Mouse (Mus musculus) forebrain, embryonic 11.5 days (tissue): ENCODE results near the gene Klf16. TPM values are rescaled to one million over a fixed set of nuclear protein-coding genes. Genes with fewer than 3 reads are reported as not detected.
A peak's percentile ranks its signal among the peaks of the same experiment; 100 is the strongest.

Experiments
- ATAC-seq: fragments of 200-750 bp; cut with Nextera tagmentation; replicated peaks from 2 replicates; pipeline ENCODE4 v1.8.0; 2017; ENCODE audit warnings: moderate TSS enrichment; ENCODE audit not compliant: low FRiP score
- DNase-seq: peaks from one replicate; pipeline ENCODE4 v3.0.0-alpha.2; 2017; ENCODE audit warnings: low spot score
- H3K27ac ChIP-seq: fragments of 300-500 bp; sonication (generic); 2 replicates; pipeline ENCODE4 v1.5.1; 2014; ENCODE audit warnings: low read depth, low read length
- H3K27me3 ChIP-seq: fragments of 300-500 bp; sonication (generic); 2 replicates; pipeline ENCODE4 v1.6.1; 2014; ENCODE audit warnings: mild to moderate bottlenecking, low read length, mixed read lengths; ENCODE audit not compliant: control insufficient read depth, insufficient read depth
- H3K36me3 ChIP-seq: fragments of 300-500 bp; sonication (generic); 2 replicates; pipeline ENCODE4 v1.6.1; 2014; ENCODE audit warnings: mild to moderate bottlenecking, low read length, moderate library complexity, mixed read lengths; ENCODE audit not compliant: control insufficient read depth, insufficient read depth
- H3K4me1 ChIP-seq: fragments of 300-500 bp; sonication (generic); replicated peaks from 2 replicates; pipeline ENCODE4 v1.6.1; 2014; ENCODE audit warnings: low read length, mixed read lengths; ENCODE audit not compliant: control insufficient read depth, insufficient read depth
- H3K4me2 ChIP-seq: fragments of 300-500 bp; sonication (generic); 2 replicates; pipeline ENCODE4 v1.6.1; 2014; ENCODE audit warnings: low read depth, mild to moderate bottlenecking, low read length, moderate library complexity, mixed read lengths; ENCODE audit not compliant: severe bottlenecking
- H3K4me3 ChIP-seq: fragments of 300-500 bp; sonication (generic); 2 replicates; pipeline ENCODE4 v1.5.1; 2014; ENCODE audit warnings: low read depth, low read length
- H3K9ac ChIP-seq: fragments of 300-500 bp; sonication (generic); 2 replicates; pipeline ENCODE4 v1.6.1; 2014; ENCODE audit warnings: low read length
- H3K9me3 ChIP-seq: fragments of 300-500 bp; sonication (generic); 2 replicates; pipeline ENCODE4 v1.6.1; 2016; ENCODE audit warnings: low read length, mixed read lengths; ENCODE audit not compliant: control insufficient read depth
- WGBS: fragments of 180-500 bp; shearing (Covaris S2); extraction: QIAGEN DNeasy Blood & Tissue Kit; methylation state at CpG from one replicate; pipeline ENCODE4 v1.1.7; 2014; 5-methylcytosine and 5-hydroxymethylcytosine counted together
- polyA plus RNA-seq: library from polyadenylated mRNA; unstranded; fragments of >200 nt; fragmentation: Nextera tagmentation; extraction: Ambion mirVana; gene quantifications from 2 replicates; pipeline ENCODE4 v1.2.1, GENCODE M21; 2014

Klf16 gene
- 5.9 and 7.7 TPM in 2 replicates for polyA plus RNA-seq

DNA sequence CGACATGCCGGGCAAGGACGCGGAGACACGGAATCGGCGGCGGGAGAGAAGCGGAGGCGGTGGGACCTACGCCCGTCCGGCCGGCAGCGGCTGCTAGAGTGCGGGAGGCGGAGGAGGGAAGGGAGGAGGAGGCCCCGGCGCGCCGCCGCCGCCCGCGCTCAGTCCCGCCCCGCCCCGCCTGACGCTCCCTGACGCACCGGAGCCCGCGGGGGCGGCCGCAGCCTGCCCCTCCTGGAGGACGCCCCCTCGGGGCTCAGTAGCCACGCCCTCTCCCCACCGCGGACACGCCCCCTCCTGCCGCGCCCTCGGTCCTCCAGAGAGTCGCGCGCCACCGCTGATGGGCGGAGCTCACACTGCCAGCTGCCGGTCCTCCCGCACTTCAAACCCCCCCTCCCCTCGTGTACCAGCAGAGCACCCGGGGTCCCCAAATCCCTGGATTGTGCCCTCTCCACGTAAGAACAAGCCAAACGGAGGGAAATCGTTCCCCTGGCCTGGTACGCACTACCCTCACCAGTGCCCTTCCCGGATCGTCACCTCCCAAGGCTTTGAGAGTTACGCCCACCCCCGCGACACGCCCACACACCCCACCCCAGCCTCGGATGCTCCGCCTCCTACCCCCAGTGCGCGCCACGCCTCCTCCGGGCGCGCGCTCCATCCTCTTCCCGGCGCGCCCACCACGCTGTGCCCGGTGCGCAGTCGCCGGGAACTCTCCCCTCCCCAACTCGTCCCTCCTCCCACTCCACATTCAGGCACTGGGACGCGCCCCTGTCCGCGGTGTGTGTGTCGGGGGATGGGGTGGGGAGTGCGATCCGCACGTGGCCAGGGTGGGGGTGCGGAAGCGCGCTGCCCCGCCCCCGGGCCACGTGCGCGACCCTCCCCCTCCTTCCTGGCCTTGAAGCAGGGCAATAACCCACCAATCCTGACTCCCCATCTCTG is at the start of gene Klf16:
TSS of gene Klf16 (minus strand) at position 127 of the 936 bp plus-strand sequence.
- peak within 1 kb of the TSS; percentile 72 for H3K4me3 ChIP-seq
- peaks cover 14% of the 10 kb centered on the region; the same call in 1 of the 2 replicates for H3K4me1 ChIP-seq
- H3K27ac ChIP-seq, result peak within 1 kb of the TSS; percentile 77
- H3K36me3 ChIP-seq, result no peaks in the 10 kb centered on the region
- H3K4me2 ChIP-seq, result peak within 1 kb of the TSS; percentile 94
- ATAC-seq (peak; percentile 84), DNase-seq (peak; percentile 99)
- H3K27me3 ChIP-seq, result no peaks in the 10 kb centered on the region
- H3K9ac ChIP-seq, result peak within 1 kb of the TSS; percentile 73
- no peaks in the 10 kb centered on the region for H3K9me3 ChIP-seq
- WGBS, result under 1% methylated on average over 69 of the region's 97 CpGs

GRCm38 (mm10) chr10:80625764-80626163 is 48.6 kb upstream of the Klf16 start:
- DNase-seq (no peak), ATAC-seq (no peak)
- H3K4me2 ChIP-seq, result no peak overlapping the region
- 94% methylated on average over 4 of the region's 4 CpGs for WGBS
- H3K36me3 ChIP-seq, result no peaks in the 10 kb centered on the region
- H3K9ac ChIP-seq, result no peak overlapping the region
- H3K27me3 ChIP-seq, result no peaks in the 10 kb centered on the region
- no peak overlapping the region for H3K27ac ChIP-seq
- H3K9me3 ChIP-seq, result no peaks in the 10 kb centered on the region
- H3K4me3 ChIP-seq, result no peak overlapping the region
- peaks cover 19% of the 10 kb centered on the region; the same call in 1 of the 2 replicates for H3K4me1 ChIP-seq

DNA sequence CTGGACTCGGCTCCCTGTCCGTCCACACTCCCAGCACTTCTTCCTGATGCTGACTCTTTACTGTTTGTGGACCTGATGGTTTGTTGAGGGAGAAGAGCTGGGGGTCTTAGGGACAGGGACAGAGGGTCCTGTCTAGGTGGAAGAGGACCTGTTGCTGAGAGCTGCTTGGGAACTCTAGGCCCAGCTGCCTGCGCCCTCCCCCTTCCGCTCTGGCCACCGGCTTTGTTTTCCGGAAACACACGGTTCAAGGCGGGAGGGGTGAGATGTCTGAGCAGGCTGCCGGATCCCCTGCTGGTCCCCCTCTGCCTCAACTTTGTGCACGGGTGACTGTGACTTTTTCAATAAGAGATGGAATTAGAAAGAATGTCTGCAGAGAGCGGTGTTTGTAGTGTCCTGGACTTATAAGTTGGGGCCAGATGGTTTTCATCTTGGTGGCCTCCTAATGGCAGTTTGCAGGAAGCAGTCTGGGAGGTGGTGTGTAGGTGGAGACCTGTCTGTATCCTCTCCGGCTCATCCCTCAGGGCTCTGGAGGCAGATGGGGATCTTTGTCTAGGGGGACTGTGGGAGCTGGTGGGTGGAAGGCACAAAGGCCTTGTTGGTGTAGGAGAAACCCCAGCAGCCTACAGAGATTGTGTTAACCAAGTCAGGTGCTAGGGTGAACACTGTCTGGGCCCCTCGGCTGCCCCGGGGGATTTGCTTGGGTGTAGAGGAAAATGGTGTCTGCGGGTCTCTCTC is 46.5 kb upstream of the Klf16 start:
- Histone ChIP-seq H3K36me3 (no peaks in the 10 kb centered on the region), H3K27ac (peak overlapping the region; percentile 37), H3K27me3 (no peaks in the 10 kb centered on the region), H3K9ac (peak overlapping the region; percentile 89), H3K4me3 (peak overlapping the region; percentile 84), H3K4me1 (peaks cover 19% of the 10 kb centered on the region; the same call in 1 of the 2 replicates), H3K4me2 (peak overlapping the region; percentile 64), H3K9me3 (no peaks in the 10 kb centered on the region)
- DNase-seq (peak; percentile 73), ATAC-seq (no peak)
- 17% methylated on average over 15 of the region's 15 CpGs for WGBS

DNA sequence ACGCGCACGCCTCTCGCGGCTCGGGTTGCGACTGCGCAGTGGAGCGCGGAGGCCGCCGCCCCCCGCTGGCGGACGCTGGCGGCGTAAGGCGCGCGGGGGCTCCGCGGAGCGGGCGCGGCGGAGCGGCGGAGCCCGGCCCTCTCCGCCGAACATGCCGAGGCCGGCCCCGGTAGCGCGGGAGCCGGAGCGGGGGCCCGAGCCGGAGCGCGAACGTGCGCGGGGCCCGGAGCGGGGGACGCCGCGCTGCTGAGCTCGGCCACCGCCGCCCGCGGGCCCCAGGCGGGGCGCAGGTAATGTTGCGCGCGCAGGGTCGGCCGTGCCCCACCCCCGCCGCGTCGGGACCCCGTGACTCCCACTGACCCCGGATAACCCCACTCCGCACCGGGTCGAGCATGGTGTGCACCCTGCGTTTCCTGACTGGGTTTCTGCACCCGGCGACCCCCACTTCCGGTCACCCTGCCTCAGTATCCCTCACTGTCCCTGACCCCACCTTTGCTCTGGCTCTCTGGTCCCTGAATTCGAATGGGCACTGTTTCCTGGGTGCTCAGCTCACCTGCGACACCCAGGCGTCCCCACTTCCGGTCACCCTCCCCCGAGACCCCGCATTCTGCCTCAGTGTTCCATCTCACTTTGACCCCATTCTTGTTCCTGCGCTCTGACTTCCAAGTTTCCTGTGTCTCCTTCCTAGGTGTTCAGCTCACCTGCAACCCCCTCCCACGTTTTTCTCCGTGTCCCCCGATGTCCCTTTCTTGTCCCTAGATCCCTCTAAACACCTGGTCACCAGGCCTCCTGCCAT is 45.7 kb upstream of the Klf16 start, which contains the start of gene Csnk1g2:
TSS of gene Csnk1g2 (plus strand) at position 178 of the 796 bp plus-strand sequence.
- Histone ChIP-seq H3K4me3 (peak within 1 kb of the TSS; percentile 84), H3K4me1 (peaks cover 19% of the 10 kb centered on the region; the same call in 1 of the 2 replicates), H3K36me3 (no peaks in the 10 kb centered on the region), H3K9me3 (no peaks in the 10 kb centered on the region), H3K9ac (peak within 1 kb of the TSS; percentile 89), H3K27me3 (no peaks in the 10 kb centered on the region), H3K27ac (peak within 1 kb of the TSS; percentile 91), H3K4me2 (peak within 1 kb of the TSS; percentile 64)
- ATAC-seq (no peak; the same call in 1 of the 2 replicates), DNase-seq (peak; percentile 79)
- 1% methylated on average over 74 of the region's 85 CpGs for WGBS

GRCm38 (mm10) chr10:80621940-80622660 is 45.0 kb upstream of the Klf16 start:
- Histone ChIP-seq H3K27ac (peak overlapping the region; percentile 91), H3K9ac (peak overlapping the region; percentile 89), H3K36me3 (no peaks in the 10 kb centered on the region), H3K27me3 (no peaks in the 10 kb centered on the region), H3K4me2 (peak overlapping the region; percentile 64), H3K4me1 (peaks cover 17% of the 10 kb centered on the region; the same call in 1 of the 2 replicates), H3K9me3 (no peaks in the 10 kb centered on the region), H3K4me3 (peak overlapping the region; percentile 84)
- under 1% methylated on average over 64 of the region's 64 CpGs for WGBS
- peak; percentile 95 for ATAC-seq
- DNase-seq, result peak; percentile 99

GRCm38 (mm10) chr10:80621690-80621939 is 44.5 kb upstream of the Klf16 start:
- Histone ChIP-seq H3K9ac (peak overlapping the region; percentile 51), H3K27me3 (no peaks in the 10 kb centered on the region), H3K4me2 (peak overlapping the region; percentile 64), H3K36me3 (no peaks in the 10 kb centered on the region), H3K4me3 (peak overlapping the region; percentile 84), H3K4me1 (peaks cover 17% of the 10 kb centered on the region; the same call in 1 of the 2 replicates), H3K9me3 (no peaks in the 10 kb centered on the region), H3K27ac (peak overlapping the region; percentile 91)
- no peak; the same call in 1 of the 2 replicates for ATAC-seq
- no peak for DNase-seq
- WGBS, result 9% methylated on average over 9 of the region's 9 CpGs

GRCm38 (mm10) chr10:80620796-80621689 is 43.9 kb upstream of the Klf16 start:
- H3K9ac ChIP-seq, result peak overlapping the region; percentile 51
- H3K27me3 ChIP-seq, result no peaks in the 10 kb centered on the region
- peak overlapping the region; percentile 84 for H3K4me3 ChIP-seq
- H3K27ac ChIP-seq, result peak overlapping the region; percentile 91
- DNase-seq (peak; percentile 61), ATAC-seq (peak; percentile 0; the same call in 1 of the 2 replicates)
- H3K4me2 ChIP-seq, result peak overlapping the region; percentile 64
- WGBS, result 55% methylated on average over 16 of the region's 16 CpGs
- no peaks in the 10 kb centered on the region for H3K9me3 ChIP-seq
- H3K4me1 ChIP-seq, result peaks cover 17% of the 10 kb centered on the region; the same call in 1 of the 2 replicates
- H3K36me3 ChIP-seq, result no peaks in the 10 kb centered on the region
